Mouse (Mus musculus) erythroid progenitor cell, adult 5-6 weeks (primary cell): ENCODE data around the gene Aurka. TPM values are rescaled to one million over a fixed set of nuclear protein-coding genes. Genes with fewer than 3 reads are reported as not detected.

Experiments used
- ATAC-seq: replicated peaks from 2 replicates; pipeline ENCODE4 v1.8.0; 2016; ENCODE audit warnings: moderate number of reproducible peaks, mild to moderate bottlenecking, moderate TSS enrichment, inconsistent platforms; ENCODE audit not compliant: poor library complexity, low FRiP score, severe bottlenecking
- total RNA-seq, 2 experiments: library from RNA; stranded (forward) in 1 of 2; stranded (reverse) in 1 of 2; fragments of 150-400 nt in 1 of 2; fragments of 186-747, 209-891 nt in 1 of 2; gene quantifications; 2 replicates each; pipeline versions ENCODE4 v1.2.3 to v1.2.4; 2015 to 2017; ENCODE audit warnings: low replicate concordance in 2 of 2

Aurka gene
- total RNA-seq, 2 experiments from 2014 or later, result 198 to 316 TPM

- ATAC-seq, result no peak
Observed at GRCm38 (mm10) chr2:172390341-172390740, 20.0 kb upstream of the Aurka start.

- ATAC-seq, result no peak
Observed at GRCm38 (mm10) chr2:172384715-172385114, 14.4 kb upstream of the Aurka start.

- no peak for ATAC-seq
Observed at GRCm38 (mm10) chr2:172381898-172382297, 11.6 kb upstream of the Aurka start.

- no peak for ATAC-seq
Observed at GRCm38 (mm10) chr2:172381341-172381740, 11.0 kb upstream of the Aurka start.

GRCm38 (mm10) chr2:172380513-172380912, 10.2 kb upstream of the Aurka start:
- ATAC-seq, result no peak

GRCm38 (mm10) chr2:172378332-172378731, 8.0 kb upstream of the Aurka start:
- no peak for ATAC-seq

- no peak for ATAC-seq
Observed at GRCm38 (mm10) chr2:172376999-172377515, 6.7 kb upstream of the Aurka start.

- ATAC-seq, result no peak
Observed at GRCm38 (mm10) chr2:172376551-172376950, 6.2 kb upstream of the Aurka start.

- no peak for ATAC-seq
Observed at GRCm38 (mm10) chr2:172371258-172371657, 923 bp upstream of the Aurka start.

GRCm38 (mm10) chr2:172363176-172363575, 7.2 kb downstream of the Aurka start:
- no peak for ATAC-seq

GRCm38 (mm10) chr2:172355833-172356232, 14.5 kb downstream of the Aurka start:
- ATAC-seq, result peak; percentile 9; the same call in 1 of the 2 replicates

- ATAC-seq, result no peak
Observed at GRCm38 (mm10) chr2:172354761-172355160, 15.6 kb downstream of the Aurka start.

- no peak for ATAC-seq
Observed at GRCm38 (mm10) chr2:172353218-172353617, 17.1 kb downstream of the Aurka start.

- no peak for ATAC-seq
Observed at GRCm38 (mm10) chr2:172350773-172351172, 19.6 kb downstream of the Aurka start.

GRCm38 (mm10) chr2:172349776-172350175, 20.6 kb downstream of the Aurka start:
- ATAC-seq, result no peak

- peak; percentile 69 for ATAC-seq
Observed at GRCm38 (mm10) chr2:172348297-172348950, 21.9 kb downstream of the Aurka start.

GRCm38 (mm10) chr2:172346933-172347611, 23.3 kb downstream of the Aurka start:
- ATAC-seq, result peak; percentile 58

- no peak; the same call in 1 of the 2 replicates for ATAC-seq
Observed at GRCm38 (mm10) chr2:172346034-172346929, 24.1 kb downstream of the Aurka start.

- ATAC-seq, result peak; percentile 71
Observed at GRCm38 (mm10) chr2:172345258-172345738, 25.0 kb downstream of the Aurka start, which contains the start of gene Fam210b. Gene Fam210b (plus strand): TSS chr2:172345565.

- no peak for ATAC-seq
Observed at GRCm38 (mm10) chr2:172344669-172345068, 25.7 kb downstream of the Aurka start.
